Mouse (Mus musculus): ENCODE measurements at regions not wholly inside any gene's neighbourhood (a gene's known extent, or its start where the extent isn't known, plus 50 kb on each side); places are given as distances from the start of the nearest gene placed in this dataset.

DNA sequence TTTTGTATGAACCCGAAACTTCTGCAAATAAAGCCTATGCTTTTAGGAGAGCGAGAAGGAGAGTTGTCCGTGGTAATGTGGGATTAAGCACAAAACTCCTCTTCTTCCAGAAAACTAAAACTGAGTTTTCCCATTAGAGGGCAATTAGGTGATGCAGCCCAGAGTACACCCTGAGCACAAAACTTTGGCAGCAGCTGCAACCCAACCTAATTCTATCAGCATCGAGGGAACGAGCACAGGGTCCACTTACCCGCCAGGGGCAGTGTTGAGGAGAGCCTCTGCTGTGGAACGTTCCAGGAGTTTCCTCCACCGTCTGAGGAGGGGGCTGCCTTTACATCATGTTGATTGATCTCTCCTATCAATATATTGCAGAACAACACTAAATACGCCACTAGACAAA is 285.7 kb downstream of the Gm826 start:
- TF ChIP-seq POLR2A (IDR thresholded peaks at IDR 0.05; ENCODE audit: insufficient read depth, low read depth, low read length) (no peak), CTCF (IDR thresholded peaks at IDR 0.05) (no peak)

All from heart, adult 2 months (tissue).